Mouse (Mus musculus) heart, adult 2 months (tissue): ENCODE results near the gene Slc25a21. TPM values are rescaled to one million over a fixed set of nuclear protein-coding genes. Genes with fewer than 3 reads are reported as not detected.

Experiments used
- DNase-seq, 2 experiments: peaks; one replicate each; pipeline ENCODE4 v3.0.0; 2021
- H3K27ac ChIP-seq: fragments of 200-600 bp; 2 replicates; pipeline ENCODE4 v1.8.1; 2022
- H3K27me3 ChIP-seq: fragments of 200-500 bp; 2 replicates; pipeline ENCODE4 v1.6.1; 2012; ENCODE audit warnings: mild to moderate bottlenecking, low read length, inconsistent platforms, mixed read lengths; ENCODE audit not compliant: control insufficient read depth, insufficient read depth
- H3K36me3 ChIP-seq: fragments of 200-500 bp; 2 replicates; pipeline ENCODE4 v1.6.1; 2012; ENCODE audit warnings: low read length, inconsistent platforms; ENCODE audit not compliant: control insufficient read depth, insufficient read depth
- H3K4me1 ChIP-seq: fragments of 200-500 bp; 2 replicates; pipeline ENCODE4 v1.6.1; 2011; ENCODE audit warnings: low read length; ENCODE audit not compliant: control insufficient read depth, insufficient read depth
- H3K4me3 ChIP-seq: fragments of 200-600 bp; 2 replicates; pipeline ENCODE4 v1.8.1; 2022
- H3K79me2 ChIP-seq: fragments of 200-500 bp; replicated peaks from 2 replicates; pipeline ENCODE4 v1.6.1; 2012; ENCODE audit warnings: mild to moderate bottlenecking, inconsistent platforms, low read length, moderate library complexity, mixed read lengths; ENCODE audit not compliant: control insufficient read depth, insufficient read depth
- H3K9ac ChIP-seq: fragments of 200-500 bp; 2 replicates; pipeline ENCODE4 v1.6.1; 2012; ENCODE audit warnings: low read depth, mild to moderate bottlenecking, control low read depth, inconsistent platforms, low read length, mixed read lengths
- CTCF ChIP-seq: fragments of 200-600 bp; IDR thresholded peaks from 2 replicates; pipeline ENCODE4 v1.8.1; 2022; ENCODE audit warnings: antibody characterized with exemption, mild to moderate bottlenecking, moderate library complexity
- EP300 ChIP-seq: fragments of 200-500 bp; IDR thresholded peaks from 2 replicates; pipeline ENCODE4 v1.6.1; 2011; ENCODE audit warnings: low read depth, low read length, control low read depth; ENCODE audit not compliant: insufficient read depth
- POLR2A ChIP-seq: fragments of 200-500 bp; IDR thresholded peaks from 2 replicates; pipeline ENCODE4 v1.6.1; 2011; ENCODE audit warnings: mild to moderate bottlenecking, low read depth, low read length, control low read depth; ENCODE audit not compliant: insufficient read depth
- WGBS: fragments of 180-500 bp; shearing (Covaris S2); methylation state at CpG from one replicate; pipeline ENCODE4 v1.1.7; 2018; 5-methylcytosine and 5-hydroxymethylcytosine counted together
- intact Hi-C: fragments of 180-260 bp; cut with DNase I; formaldehyde crosslinking; loops from one replicate; pipeline ENCODE4 v1.15.1; 2025
- polyA plus RNA-seq: library from polyadenylated mRNA; depleted of rRNA; stranded (reverse); fragments of >200 nt; gene quantifications from 2 replicates; pipeline ENCODE4 v1.2.3, GENCODE M21; 2012
- total RNA-seq, 2 experiments: library from RNA; stranded (reverse); gene quantifications; 2 replicates each; pipeline ENCODE4 v1.2.3; 2021

Slc25a21 gene
- total and polyA plus RNA-seq, 3 experiments, result 0.06 to 0.66 (median 0.34) TPM

- intact Hi-C loops, result no loop called here
- no peak for DNase-seq
- TF ChIP-seq POLR2A (no peak), CTCF (no peak), EP300 (no peak)
- Histone ChIP-seq H3K4me3 (no peak overlapping the region), H3K27ac (no peak overlapping the region), H3K79me2 (no peaks in the 10 kb centered on the region), H3K27me3 (no peaks in the 10 kb centered on the region), H3K36me3 (no peaks in the 10 kb centered on the region), H3K9ac (no peak overlapping the region), H3K4me1 (no peaks in the 10 kb centered on the region)
- WGBS, result 75% methylated on average over 8 of the region's 8 CpGs
These were observed 294.4 kb downstream of the Slc25a21 start for GRCm38 (mm10) chr12:56902774-56903456.

- Histone ChIP-seq H3K4me1 (no peaks in the 10 kb centered on the region), H3K9ac (no peak overlapping the region), H3K4me3 (no peak overlapping the region), H3K27ac (no peak overlapping the region), H3K79me2 (no peaks in the 10 kb centered on the region), H3K36me3 (no peaks in the 10 kb centered on the region), H3K27me3 (no peaks in the 10 kb centered on the region)
- intact Hi-C loops, result no loop called here
- TF ChIP-seq EP300, result no peak
- TF ChIP-seq CTCF, result no peak
- TF ChIP-seq POLR2A, result no peak
- 75% methylated on average over 8 of the region's 8 CpGs for WGBS
- no peak for DNase-seq
These were observed 299.3 kb downstream of the Slc25a21 start for GRCm38 (mm10) chr12:56897976-56898375.

GRCm38 (mm10) chr12:56897221-56897937 is 299.9 kb downstream of the Slc25a21 start:
- TF ChIP-seq EP300 (no peak), CTCF (no peak), POLR2A (no peak)
- no peak overlapping the region for H3K4me3 ChIP-seq
- no peaks in the 10 kb centered on the region for H3K4me1 ChIP-seq
- no peaks in the 10 kb centered on the region for H3K27me3 ChIP-seq
- 72% methylated on average over 8 of the region's 8 CpGs for WGBS
- DNase-seq, result no peak
- H3K27ac ChIP-seq, result no peak overlapping the region
- no peak overlapping the region for H3K9ac ChIP-seq
- no peaks in the 10 kb centered on the region for H3K79me2 ChIP-seq
- intact Hi-C loops, result no loop called here
- no peaks in the 10 kb centered on the region for H3K36me3 ChIP-seq

- DNase-seq, result no peak
- Histone ChIP-seq H3K4me1 (no peaks in the 10 kb centered on the region), H3K79me2 (no peaks in the 10 kb centered on the region), H3K27ac (no peak overlapping the region), H3K27me3 (no peaks in the 10 kb centered on the region), H3K9ac (no peak overlapping the region), H3K4me3 (no peak overlapping the region), H3K36me3 (no peaks in the 10 kb centered on the region)
- WGBS, result 71% methylated on average over 5 of the region's 5 CpGs
- no peak for TF ChIP-seq POLR2A
- intact Hi-C loops, result no loop called here
These were observed 302.3 kb downstream of the Slc25a21 start for GRCm38 (mm10) chr12:56894963-56895362.

GRCm38 (mm10) chr12:56890891-56891726 is 306.2 kb downstream of the Slc25a21 start:
- Histone ChIP-seq H3K79me2 (no peaks in the 10 kb centered on the region), H3K27ac (no peak overlapping the region), H3K4me1 (no peaks in the 10 kb centered on the region), H3K4me3 (no peak overlapping the region), H3K27me3 (no peaks in the 10 kb centered on the region), H3K9ac (no peak overlapping the region), H3K36me3 (no peaks in the 10 kb centered on the region)
- no peak for TF ChIP-seq EP300
- TF ChIP-seq CTCF, result no peak
- no peak for TF ChIP-seq POLR2A
- 62% methylated on average over 6 of the region's 6 CpGs for WGBS
- DNase-seq, result no peak
- intact Hi-C loops, result no loop called here
